Mouse (Mus musculus): Measurements from ENCODE around the gene Ypel4. TPM values are rescaled to one million over a fixed set of nuclear protein-coding genes. Genes with fewer than 3 reads are reported as not detected.

The Ypel4 gene
- polyA plus RNA-seq, 1 experiment, result 0.82 TPM

Other genes with a start within 250 kb of the Ypel4 start
- gene Ctnnd1, start 83.3 kb upstream of the Ypel4 start, polyA plus RNA-seq (2012; rRNA removed), result 71.8 and 112 TPM in 2 replicates
- gene Btbd18, start 75.0 kb upstream of the Ypel4 start, polyA plus RNA-seq (2012; rRNA removed), result not detected in 2 replicates
- 47.3 and 56.9 TPM in 2 replicates for gene Selenoh, start 63.3 kb upstream of the Ypel4 start, polyA plus RNA-seq (2012; rRNA removed)
- gene Gm28635, start 56.0 kb upstream of the Ypel4 start, polyA plus RNA-seq (2012; rRNA removed), result not detected in 2 replicates
- 8.4 and 9.8 TPM in 2 replicates for gene Med19, start 55.7 kb upstream of the Ypel4 start, polyA plus RNA-seq (2012; rRNA removed)
- 66.2 and 77.2 TPM in 2 replicates for gene Tmx2, start 54.9 kb upstream of the Ypel4 start, polyA plus RNA-seq (2012; rRNA removed)
- gene Zdhhc5, start 18.9 kb upstream of the Ypel4 start, polyA plus RNA-seq (2012; rRNA removed), result 35.1 and 53.5 TPM in 2 replicates
- 15.5 and 17.5 TPM in 2 replicates for gene Clp1, start 6.7 kb upstream of the Ypel4 start, polyA plus RNA-seq (2012; rRNA removed)
- 0.29 and 0.37 TPM in 2 replicates for gene Gm19426, start 9.6 kb downstream of the Ypel4 start, polyA plus RNA-seq (2012; rRNA removed)
- gene Serping1, start 41.4 kb downstream of the Ypel4 start, polyA plus RNA-seq (2012; rRNA removed), result 146 and 183 TPM in 2 replicates
- gene Ube2l6, start 64.8 kb downstream of the Ypel4 start, polyA plus RNA-seq (2012; rRNA removed), result 59.1 and 85.6 TPM in 2 replicates
- 0.14 TPM in 1 of 2 replicates, not detected in the other for gene Smtnl1, start 88.6 kb downstream of the Ypel4 start, polyA plus RNA-seq (2012; rRNA removed)
- 40.7 and 41.7 TPM in 2 replicates for gene Timm10, start 92.9 kb downstream of the Ypel4 start, polyA plus RNA-seq (2012; rRNA removed)
- gene Slc43a1, start 104.8 kb downstream of the Ypel4 start, polyA plus RNA-seq (2012; rRNA removed), result 5.6 and 6.8 TPM in 2 replicates
- 1.7 and 2.1 TPM in 2 replicates for gene Rtn4rl2, start 152.7 kb downstream of the Ypel4 start, polyA plus RNA-seq (2012; rRNA removed)
- 21.8 and 48.3 TPM in 2 replicates for gene Slc43a3, start 202.5 kb downstream of the Ypel4 start, polyA plus RNA-seq (2012; rRNA removed)
- gene Prg2, start 246.4 kb downstream of the Ypel4 start, polyA plus RNA-seq (2012; rRNA removed), result 0.81 and 1.3 TPM in 2 replicates